Mouse (Mus musculus) lung, embryonic 16.5 days (tissue): ENCODE results near the gene Syt9. TPM values are rescaled to one million over a fixed set of nuclear protein-coding genes. Genes with fewer than 3 reads are reported as not detected.
"Not testable (repeated sequence)": the region's sequence is repeated elsewhere in the genome, so short reads cannot be mapped to it uniquely, and the experiment has no call there.

Source experiments
- ATAC-seq: fragments of 200-750 bp; cut with Nextera tagmentation; 2 replicates; pipeline ENCODE4 v1.8.0; 2017; ENCODE audit warnings: low read depth, mild to moderate bottlenecking, moderate library complexity
- H3K27ac ChIP-seq: fragments of 300-500 bp; sonication (generic); 2 replicates; pipeline ENCODE4 v1.5.1; 2014; ENCODE audit warnings: mild to moderate bottlenecking, control low read depth, low read length
- H3K27me3 ChIP-seq: fragments of 300-500 bp; sonication (generic); 2 replicates; pipeline ENCODE4 v1.6.1; 2014; ENCODE audit warnings: low read depth, low read length, mixed read lengths; ENCODE audit not compliant: control insufficient read depth, insufficient read depth
- H3K36me3 ChIP-seq: fragments of 300-500 bp; sonication (generic); 2 replicates; pipeline ENCODE4 v1.6.1; 2014; ENCODE audit warnings: low read length; ENCODE audit not compliant: control insufficient read depth, insufficient read depth
- H3K4me1 ChIP-seq: fragments of 300-500 bp; sonication (generic); replicated peaks from 2 replicates; pipeline ENCODE4 v1.6.1; 2014; ENCODE audit warnings: low read length, mixed read lengths; ENCODE audit not compliant: control insufficient read depth, insufficient read depth
- H3K4me2 ChIP-seq: fragments of 300-500 bp; sonication (generic); 2 replicates; pipeline ENCODE4 v1.6.1; 2014; ENCODE audit warnings: low read depth, low read length, control low read depth
- H3K4me3 ChIP-seq: fragments of 300-500 bp; sonication (generic); 2 replicates; pipeline ENCODE4 v1.5.1; 2014; ENCODE audit warnings: mild to moderate bottlenecking, low read length, control low read depth
- H3K9ac ChIP-seq: fragments of 300-500 bp; sonication (generic); 2 replicates; pipeline ENCODE4 v1.6.1; 2014; ENCODE audit warnings: low read length, control low read depth
- H3K9me3 ChIP-seq: fragments of 300-500 bp; sonication (generic); 2 replicates; pipeline ENCODE4 v1.6.1; 2016; ENCODE audit warnings: low read length; ENCODE audit not compliant: control insufficient read depth
- WGBS: fragments of 180-500 bp; shearing (Covaris S2); extraction: QIAGEN DNeasy Blood & Tissue Kit; methylation state at CpG from one replicate; pipeline ENCODE4 v1.1.7; 2014; 5-methylcytosine and 5-hydroxymethylcytosine counted together
- polyA plus RNA-seq: library from polyadenylated mRNA; unstranded; fragments of >200 nt; fragmentation: Nextera tagmentation; extraction: Ambion mirVana; gene quantifications from 2 replicates; pipeline ENCODE4 v1.2.1, GENCODE M21; 2015

The Syt9 gene
- polyA plus RNA-seq, 1 experiment from 2014 or later, result 1.4 TPM

DNA sequence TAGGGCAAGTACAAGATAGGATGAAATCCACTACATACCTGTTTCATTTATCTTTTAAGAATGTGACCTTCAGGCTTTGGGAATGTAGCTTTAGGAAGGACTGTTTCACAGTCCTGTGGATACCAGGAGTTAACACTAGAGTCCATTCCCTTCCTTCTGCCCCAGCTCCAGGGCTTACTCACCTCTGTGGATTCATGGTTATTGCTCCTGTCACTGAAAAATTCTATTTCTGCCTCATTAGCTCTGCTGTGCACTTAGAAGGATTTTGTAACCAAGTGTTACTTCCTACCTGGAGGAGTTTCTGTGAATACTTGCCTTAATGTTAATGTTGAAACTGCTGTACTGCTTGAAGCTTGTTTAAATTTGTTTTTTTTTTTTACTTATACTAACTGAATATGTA is 74.1 kb downstream of the Syt9 start:
- no peaks in the 10 kb centered on the region for H3K4me1 ChIP-seq
- H3K4me3 ChIP-seq, result no peak overlapping the region
- no peak overlapping the region for H3K9ac ChIP-seq
- no peaks in the 10 kb centered on the region for H3K36me3 ChIP-seq
- no peak overlapping the region for H3K4me2 ChIP-seq
- H3K27me3 ChIP-seq, result no peaks in the 10 kb centered on the region
- H3K27ac ChIP-seq, result no peak overlapping the region
- no peak for ATAC-seq
- no peaks in the 10 kb centered on the region for H3K9me3 ChIP-seq

DNA sequence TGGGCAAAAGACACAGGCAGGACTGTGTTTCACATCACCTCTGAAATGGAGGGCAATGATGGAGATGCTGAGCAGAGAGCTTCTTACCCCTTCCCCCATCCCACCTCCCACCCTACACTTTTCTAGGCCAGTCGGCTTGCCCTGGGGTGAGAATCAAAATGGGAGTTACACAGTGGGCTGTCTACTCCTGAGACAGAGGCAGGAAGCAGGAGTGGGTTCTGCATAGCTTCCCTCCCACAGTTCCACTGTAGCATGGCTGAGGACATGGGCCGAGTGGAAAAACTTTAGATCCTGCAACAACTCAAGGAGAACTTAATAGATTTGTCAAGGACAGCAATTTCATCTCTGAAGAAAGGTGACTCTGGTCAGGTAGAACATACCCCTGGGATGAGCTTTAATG is 84.1 kb downstream of the Syt9 start:
- H3K36me3 ChIP-seq, result no peaks in the 10 kb centered on the region
- no peaks in the 10 kb centered on the region for H3K9me3 ChIP-seq
- no peak overlapping the region for H3K9ac ChIP-seq
- no peak for ATAC-seq
- no peak overlapping the region for H3K4me3 ChIP-seq
- H3K27ac ChIP-seq, result no peak overlapping the region
- H3K27me3 ChIP-seq, result no peaks in the 10 kb centered on the region
- WGBS, result 69% methylated on average over 2 of the region's 2 CpGs
- H3K4me2 ChIP-seq, result no peak overlapping the region
- H3K4me1 ChIP-seq, result no peaks in the 10 kb centered on the region

DNA sequence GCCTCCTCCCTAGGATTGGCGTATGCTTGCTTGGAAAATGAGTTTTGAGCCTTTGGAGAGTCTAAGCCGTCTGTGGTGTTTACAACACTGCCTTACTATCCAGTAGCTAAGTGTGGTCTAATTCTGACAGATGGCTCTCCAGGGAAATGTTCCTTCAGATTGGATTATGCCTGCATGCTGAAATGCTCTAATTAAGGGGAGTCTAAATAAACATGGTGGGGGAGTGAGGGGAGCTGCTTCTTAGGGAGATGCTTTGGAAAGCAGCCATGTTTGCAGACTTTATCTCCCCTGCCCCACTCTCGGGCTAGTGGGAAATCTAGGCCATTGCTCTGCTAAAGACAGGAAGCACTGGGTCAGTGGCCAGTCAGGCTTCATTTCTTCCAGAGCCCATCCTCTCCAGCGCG is 84.6 kb downstream of the Syt9 start:
- ATAC-seq, result peak; percentile 51; the same call in 1 of the 2 replicates
- Histone ChIP-seq H3K4me3 (no peak overlapping the region), H3K4me2 (no peak overlapping the region), H3K27me3 (no peaks in the 10 kb centered on the region), H3K9ac (no peak overlapping the region), H3K36me3 (no peaks in the 10 kb centered on the region), H3K4me1 (no peaks in the 10 kb centered on the region), H3K27ac (no peak overlapping the region), H3K9me3 (no peaks in the 10 kb centered on the region)
- 46% methylated on average over 5 of the region's 5 CpGs for WGBS

DNA sequence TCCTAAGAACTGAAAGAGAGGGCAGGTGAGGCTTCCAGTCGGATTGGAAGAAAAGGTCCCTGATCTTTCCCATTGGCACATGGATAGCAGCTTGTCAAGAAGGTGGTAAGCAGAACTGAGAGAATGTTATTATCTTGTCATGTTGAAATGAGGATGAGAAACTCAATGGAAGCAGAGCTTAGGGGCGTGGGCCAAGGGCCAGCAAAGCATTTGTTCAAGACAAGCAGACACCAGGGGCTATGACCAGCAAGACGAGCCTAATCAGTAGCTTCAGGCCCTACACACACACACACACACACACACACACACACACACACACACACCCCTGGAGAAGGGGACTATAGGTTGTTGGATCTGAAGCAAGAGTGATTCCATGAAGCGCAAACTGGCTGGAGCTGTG is 90.6 kb downstream of the Syt9 start:
- Histone ChIP-seq H3K27me3 (no peaks in the 10 kb centered on the region), H3K27ac (no peak overlapping the region), H3K4me2 (no peak overlapping the region), H3K4me3 (no peak overlapping the region), H3K36me3 (no peaks in the 10 kb centered on the region), H3K9me3 (no peaks in the 10 kb centered on the region), H3K4me1 (no peaks in the 10 kb centered on the region), H3K9ac (no peak overlapping the region)
- ATAC-seq, result no peak
- 60% methylated on average over 4 of the region's 4 CpGs for WGBS

DNA sequence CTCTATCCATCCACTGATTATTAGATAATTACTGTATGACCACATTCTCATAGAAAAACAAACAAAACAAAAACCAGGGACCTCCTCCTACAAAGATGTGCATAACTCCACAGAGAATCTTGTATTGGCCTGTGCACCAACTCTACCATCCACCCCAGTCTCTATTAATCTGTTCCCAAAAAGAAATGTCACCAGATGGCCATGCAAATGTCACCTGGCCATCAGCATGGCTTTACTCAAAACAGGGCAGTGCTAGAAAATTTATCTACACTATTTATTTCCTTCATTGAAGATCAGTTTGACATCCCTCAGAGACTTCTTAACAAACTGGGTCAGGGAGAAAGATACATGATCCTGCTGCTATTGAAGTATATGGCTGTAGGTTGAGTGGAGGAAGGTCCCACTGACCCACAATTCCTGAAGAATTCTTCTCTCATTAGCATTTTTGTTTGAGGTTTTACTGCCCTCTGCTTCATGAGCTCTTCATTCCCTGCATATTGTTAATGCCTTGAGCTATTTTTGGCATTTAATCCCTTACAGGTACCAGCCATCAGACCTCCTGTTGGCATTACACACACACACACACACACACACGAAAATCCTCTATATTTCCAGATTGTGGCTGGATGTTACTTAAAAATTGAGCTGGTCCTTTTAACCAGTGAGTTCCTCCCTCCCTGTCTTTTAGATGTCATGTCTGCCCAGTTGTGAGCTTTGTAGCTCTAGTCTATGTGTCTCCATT is 91.3 kb downstream of the Syt9 start:
- ATAC-seq, result no peak
- no peaks in the 10 kb centered on the region for H3K9me3 ChIP-seq
- no peaks in the 10 kb centered on the region for H3K27me3 ChIP-seq
- WGBS, result 50% methylated on average over 1 of the region's 1 CpGs
- H3K4me2 ChIP-seq, result no peak overlapping the region
- no peaks in the 10 kb centered on the region for H3K4me1 ChIP-seq
- no peaks in the 10 kb centered on the region for H3K36me3 ChIP-seq
- no peak overlapping the region for H3K27ac ChIP-seq
- no peak overlapping the region for H3K4me3 ChIP-seq
- H3K9ac ChIP-seq, result no peak overlapping the region

DNA sequence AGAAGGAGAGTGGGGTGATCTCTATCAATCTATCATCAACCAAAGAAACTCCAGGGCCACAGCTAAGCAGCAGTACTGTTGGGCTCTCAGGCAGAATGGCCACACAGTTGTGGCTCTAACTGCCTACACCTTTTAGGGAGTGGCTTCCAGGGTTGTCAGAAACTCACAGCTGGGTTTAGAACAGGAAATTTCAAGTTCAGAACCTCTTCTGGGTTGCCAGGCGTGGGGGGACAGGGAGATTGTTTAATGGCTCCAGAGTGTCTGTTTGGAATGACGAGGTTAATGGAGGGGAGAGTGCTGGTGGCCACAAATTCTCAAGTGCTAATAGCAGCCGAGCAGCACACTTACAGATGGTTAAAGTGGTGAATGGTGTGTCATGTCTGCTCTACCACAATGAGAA is 92.4 kb downstream of the Syt9 start:
- Histone ChIP-seq H3K36me3 (no peaks in the 10 kb centered on the region), H3K4me2 (no peak overlapping the region), H3K9me3 (no peaks in the 10 kb centered on the region), H3K27me3 (no peaks in the 10 kb centered on the region), H3K9ac (no peak overlapping the region), H3K4me3 (no peak overlapping the region), H3K4me1 (no peaks in the 10 kb centered on the region), H3K27ac (no peak overlapping the region)
- no peak for ATAC-seq
- 18% methylated on average over 3 of the region's 3 CpGs for WGBS

DNA sequence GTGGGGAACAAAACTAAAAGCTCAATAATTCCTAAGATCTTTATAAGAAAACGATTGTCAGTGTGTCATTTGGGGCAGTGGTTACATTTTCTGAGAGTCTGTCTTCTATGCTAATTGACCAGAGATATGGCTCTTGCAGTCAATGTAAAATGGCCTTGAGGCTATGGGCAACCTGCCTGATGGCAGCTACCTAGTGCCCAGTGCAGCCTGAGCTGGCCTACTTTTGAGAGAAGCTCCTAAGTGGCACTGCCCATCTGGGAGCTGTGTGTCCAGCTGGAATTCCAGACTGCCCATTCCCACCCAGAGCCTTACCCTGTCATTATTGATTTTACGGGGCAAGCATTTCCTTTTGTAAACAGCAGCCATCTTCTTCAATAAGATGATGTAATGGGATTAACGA is 94.6 kb downstream of the Syt9 start:
- ATAC-seq, result no peak
- Histone ChIP-seq H3K27me3 (no peaks in the 10 kb centered on the region), H3K9me3 (no peaks in the 10 kb centered on the region), H3K4me2 (no peak overlapping the region), H3K27ac (no peak overlapping the region), H3K4me3 (no peak overlapping the region), H3K36me3 (no peaks in the 10 kb centered on the region), H3K9ac (no peak overlapping the region), H3K4me1 (no peaks in the 10 kb centered on the region)
- WGBS, result 62% methylated on average over 3 of the region's 3 CpGs

DNA sequence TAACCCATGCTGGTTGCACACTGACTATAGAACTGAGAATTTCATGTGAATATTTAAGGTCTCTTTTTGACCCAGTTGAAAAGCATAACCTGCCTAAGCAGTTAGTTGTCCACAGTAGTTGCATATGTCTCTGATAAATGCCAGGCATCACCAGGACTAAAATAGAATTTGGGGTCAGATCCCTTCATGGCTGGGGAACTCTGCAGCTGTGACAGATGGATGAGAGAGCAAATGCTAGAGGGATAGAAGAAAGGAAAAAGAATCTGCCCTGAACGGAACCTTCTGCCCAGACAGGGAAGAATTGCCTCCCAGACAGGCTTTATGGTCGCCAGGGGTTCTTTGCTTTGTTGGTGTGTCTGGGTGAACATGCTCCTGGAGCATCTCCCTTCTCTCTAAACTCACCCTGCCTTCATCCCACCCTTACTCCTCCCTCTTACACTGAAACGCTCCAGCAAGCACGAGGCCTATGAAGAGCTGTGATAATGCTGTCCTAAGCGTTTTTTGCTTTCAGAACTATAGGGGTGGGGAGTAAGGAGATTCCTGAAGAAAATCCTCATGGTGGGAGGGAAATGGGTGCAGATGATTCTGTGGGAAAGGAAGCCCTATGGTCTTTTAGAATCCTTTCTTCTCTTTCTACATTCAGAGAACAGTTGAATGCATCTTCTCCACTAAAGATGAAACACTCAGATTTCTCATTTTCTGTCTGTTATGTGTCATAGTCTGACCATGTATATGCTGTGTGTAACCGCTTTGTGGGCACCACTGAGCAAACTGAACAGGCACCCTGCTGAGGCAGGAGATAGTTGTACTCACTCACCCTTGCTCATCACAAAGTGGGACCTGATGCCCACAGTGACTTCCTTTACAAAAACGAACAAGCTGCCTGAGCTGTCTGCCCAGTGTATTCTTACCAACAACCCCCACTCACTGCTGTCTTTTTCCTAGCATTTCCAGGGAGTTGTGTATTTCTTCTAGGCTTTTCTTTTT is 108.7 kb downstream of the Syt9 start:
- Histone ChIP-seq H3K9me3 (no peaks in the 10 kb centered on the region), H3K4me2 (no peak overlapping the region), H3K27me3 (no peaks in the 10 kb centered on the region), H3K4me1 (no peaks in the 10 kb centered on the region), H3K9ac (no peak overlapping the region), H3K27ac (no peak overlapping the region), H3K36me3 (no peaks in the 10 kb centered on the region), H3K4me3 (no peak overlapping the region)
- ATAC-seq, result no peak
- 36% methylated on average over 7 of the region's 7 CpGs for WGBS

DNA sequence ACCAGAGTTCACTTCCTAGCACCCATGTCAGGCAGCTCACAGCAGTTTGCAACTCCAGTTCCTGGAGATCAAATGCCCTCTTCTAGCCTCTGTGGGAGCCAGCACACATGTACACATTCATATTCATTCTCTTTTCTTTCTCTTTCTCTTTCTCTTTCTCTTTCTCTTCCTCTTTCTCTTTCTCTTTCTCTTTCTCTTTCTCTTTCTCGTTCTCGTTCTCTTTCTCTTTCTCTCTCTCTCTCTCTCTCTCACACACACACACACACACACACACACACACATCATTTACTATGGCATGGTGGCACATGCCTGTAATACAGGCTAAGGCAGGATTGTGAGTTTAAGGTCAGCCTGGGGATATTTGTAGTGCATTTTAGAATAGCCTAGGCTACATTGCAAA is 115.2 kb downstream of the Syt9 start:
- H3K9ac ChIP-seq, H3K36me3 ChIP-seq, H3K27me3 ChIP-seq, H3K4me3 ChIP-seq, H3K4me2 ChIP-seq, ATAC-seq, H3K4me1 ChIP-seq, H3K27ac ChIP-seq, H3K9me3 ChIP-seq: not testable (repeated sequence)
- WGBS, result 80% methylated on average over 2 of the region's 2 CpGs
